ENCODE assay signal across 19 mouse cellular contexts in genomic region chr12:102383288-102383687, GRCm38 (mm10).
"Had no signal": no experiment of that assay in that cellular context is flagged by ENCODE, and none has a peak within 500 bp of the region (broad histone marks: within the 10 kb centered on the region; RNA-seq: fewer than 3 reads in every experiment).

No protein-coding gene starts in this region.

- H3K9ac ChIP-seq: limb, embryonic 12.5 days; liver, embryonic 15.5 days; neural tube, embryonic 15.5 days had no signal

- H3K4me2 ChIP-seq: limb, embryonic 12.5 days; liver, embryonic 15.5 days; neural tube, embryonic 15.5 days had no signal

- H3K4me3 ChIP-seq: limb, embryonic 12.5 days; liver, embryonic 15.5 days; midbrain, embryonic 10.5 days; myocyte; neural tube, embryonic 15.5 days had no signal

- H3K27ac ChIP-seq: kidney, postnatal 0 days; limb, embryonic 12.5 days; liver, embryonic 15.5 days; midbrain, embryonic 10.5 days; neural tube, embryonic 15.5 days; stomach, postnatal 0 days had no signal

- H3K27me3 ChIP-seq: limb, embryonic 12.5 days; liver, embryonic 15.5 days; neural tube, embryonic 15.5 days had no signal

- DNase-seq: kidney, adult 11 months; kidney, adult 9 months; kidney, postnatal 36 days; layer of hippocampus, adult 9-11 months; layer of hippocampus, postnatal 36 days; liver; lung, adult 2 months; lung, postnatal 36 days; midbrain, embryonic 14.5 days; right cerebral cortex, postnatal 4 days; thymus, postnatal 4 days had no signal

- H3K36me3 ChIP-seq: limb, embryonic 12.5 days; midbrain, embryonic 10.5 days; neural tube, embryonic 15.5 days had no signal

- H3K9me3 ChIP-seq: limb, embryonic 12.5 days; liver, embryonic 15.5 days; midbrain, embryonic 10.5 days; neural tube, embryonic 15.5 days had no signal

- H3K4me1 ChIP-seq: limb, embryonic 12.5 days; liver, embryonic 15.5 days; midbrain, embryonic 10.5 days; neural tube, embryonic 15.5 days had no signal

- ATAC-seq: lung, postnatal 0 days had no signal
